Mouse (Mus musculus) myocyte (in vitro differentiated cells): ENCODE results near the gene Ren1. TPM values are rescaled to one million over a fixed set of nuclear protein-coding genes. Genes with fewer than 3 reads are reported as not detected.

ENCODE experiments used
- H3K27me3 ChIP-seq: one replicate; pipeline ENCODE4 v1.6.1; 2011; ENCODE audit not compliant: control insufficient read depth, insufficient read depth, insufficient read length
- H3K36me3 ChIP-seq: one replicate; pipeline ENCODE4 v1.6.1; 2011; ENCODE audit not compliant: control insufficient read depth, insufficient read depth
- H3K4me2 ChIP-seq: one replicate; pipeline ENCODE4 v1.6.1; 2011; ENCODE audit warnings: low read depth, control low read depth
- H3K4me3 ChIP-seq: one replicate; pipeline ENCODE4 v1.5.1; 2011; ENCODE audit warnings: mild to moderate bottlenecking, control low read depth, moderate library complexity
- H3K79me2 ChIP-seq: one replicate; pipeline ENCODE4 v1.6.1; 2011; ENCODE audit not compliant: control insufficient read depth, insufficient read depth
- H3ac ChIP-seq: one replicate; pipeline ENCODE4 v1.6.1; 2011; ENCODE audit not compliant: control insufficient read depth, insufficient read length
- CEBPB ChIP-seq: IDR thresholded peaks from 2 replicates; pipeline ENCODE4 v1.6.1; 2011; ENCODE audit warnings: mild to moderate bottlenecking, moderate library complexity; ENCODE audit not compliant: poor library complexity, insufficient read depth, severe bottlenecking
- E2F4 ChIP-seq: IDR thresholded peaks from one replicate; pipeline ENCODE4 v1.6.1; 2011; ENCODE audit warnings: mild to moderate bottlenecking, control low read depth, moderate library complexity; ENCODE audit not compliant: insufficient read depth
- MAX ChIP-seq: IDR thresholded peaks from one replicate; pipeline ENCODE4 v1.6.1; 2011; ENCODE audit warnings: low read depth, mild to moderate bottlenecking, control low read depth
- MYOD1 ChIP-seq, 3 experiments: IDR thresholded peaks; one replicate each; pipeline ENCODE4 v1.6.1; 2011; ENCODE audit warnings: control low read depth in 2 of 3, low read depth in 2 of 3, mild to moderate bottlenecking in 2 of 3, moderate library complexity in 1 of 3; ENCODE audit not compliant: insufficient read length in 2 of 3, control insufficient read depth in 1 of 3
- MYOG ChIP-seq, 3 experiments: IDR thresholded peaks; one replicate each; pipeline ENCODE4 v1.6.1; 2011; ENCODE audit warnings: control low read depth in 2 of 3, low read depth in 2 of 3, mild to moderate bottlenecking in 2 of 3; ENCODE audit not compliant: insufficient read length in 2 of 3, control insufficient read depth in 1 of 3, insufficient read depth in 1 of 3
- POLR2A ChIP-seq: IDR thresholded peaks from one replicate; pipeline ENCODE4 v1.6.1; 2011; ENCODE audit warnings: low read depth, mild to moderate bottlenecking, control low read depth, moderate library complexity; ENCODE audit not compliant: insufficient read length
- POLR2AphosphoS2 ChIP-seq: IDR thresholded peaks from one replicate; pipeline ENCODE4 v1.6.1; 2011; ENCODE audit warnings: low read depth, control low read depth; ENCODE audit not compliant: insufficient read length
- REST ChIP-seq: IDR thresholded peaks from one replicate; pipeline ENCODE4 v1.6.1; 2011; ENCODE audit warnings: mild to moderate bottlenecking, control low read depth, moderate library complexity; ENCODE audit not compliant: insufficient read depth, insufficient read length
- SRF ChIP-seq: IDR thresholded peaks from one replicate; pipeline ENCODE4 v1.6.1; 2011; ENCODE audit warnings: low read depth; ENCODE audit not compliant: control insufficient read depth, insufficient read length
- TCF12 ChIP-seq: IDR thresholded peaks from one replicate; pipeline ENCODE4 v1.6.1; 2011; ENCODE audit warnings: mild to moderate bottlenecking, control low read depth; ENCODE audit not compliant: poor library complexity, insufficient read depth, severe bottlenecking
- TCF3 ChIP-seq: IDR thresholded peaks from one replicate; pipeline ENCODE4 v1.6.1; 2011; ENCODE audit warnings: low read depth, control low read depth; ENCODE audit not compliant: insufficient read length
- USF1 ChIP-seq: IDR thresholded peaks from one replicate; pipeline ENCODE4 v1.6.1; 2011; ENCODE audit warnings: low read depth, mild to moderate bottlenecking, control low read depth, moderate library complexity
- polyA plus RNA-seq: library from polyadenylated mRNA; unstranded; fragments of >200 nt; fragmentation: generic; extraction: Trizol; gene quantifications from one replicate; pipeline ENCODE4 v1.2.1, GENCODE M21; 2012; ENCODE audit warnings: missing spikeins

Ren1 gene
- polyA plus RNA-seq, 1 experiment, result not detected

- Histone ChIP-seq H3K4me3 (no peak overlapping the region), H3K36me3 (no peaks in the 10 kb centered on the region), H3ac (no peak overlapping the region), H3K79me2 (no peaks in the 10 kb centered on the region), H3K27me3 (peaks cover 38% of the 10 kb centered on the region), H3K4me2 (no peak overlapping the region)
- TF ChIP-seq POLR2A (no peak), TCF12 (no peak), MAX (no peak), SRF (no peak), CEBPB (no peak), USF1 (no peak), MYOG (IDR thresholded peaks at IDR 0.05; ENCODE audit: control insufficient read depth in 1 of 3, insufficient read depth in 1 of 3, insufficient read length in 2 of 3, low read depth in 2 of 3) (no peak)
Measured at GRCm38 (mm10) chr1:133311240-133311639, 39.1 kb upstream of the Ren1 start.

- no peak overlapping the region for H3K4me3 ChIP-seq
- no peaks in the 10 kb centered on the region for H3K36me3 ChIP-seq
- no peak overlapping the region for H3ac ChIP-seq
- no peak overlapping the region for H3K4me2 ChIP-seq
- no peaks in the 10 kb centered on the region for H3K79me2 ChIP-seq
- H3K27me3 ChIP-seq, result peaks cover 38% of the 10 kb centered on the region
- TF ChIP-seq USF1, result no peak
- TF ChIP-seq MAX, result no peak
- TF ChIP-seq CEBPB, result no peak
- TF ChIP-seq SRF, result no peak
- no peak for TF ChIP-seq POLR2AphosphoS2
- no peak for TF ChIP-seq MYOD1 (IDR thresholded peaks at IDR 0.05; ENCODE audit: control insufficient read depth in 1 of 3, insufficient read length in 2 of 3, low read depth in 2 of 3)
- no peak for TF ChIP-seq TCF3
- TF ChIP-seq REST, result no peak
- no peak for TF ChIP-seq MYOG (IDR thresholded peaks at IDR 0.05; ENCODE audit: control insufficient read depth in 1 of 3, insufficient read depth in 1 of 3, insufficient read length in 2 of 3, low read depth in 2 of 3)
- TF ChIP-seq E2F4, result no peak
- no peak for TF ChIP-seq POLR2A
- no peak for TF ChIP-seq TCF12
Measured at GRCm38 (mm10) chr1:133311946-133312345, 38.4 kb upstream of the Ren1 start.

- Histone ChIP-seq H3ac (no peak overlapping the region), H3K4me3 (no peak overlapping the region), H3K4me2 (no peak overlapping the region), H3K79me2 (no peaks in the 10 kb centered on the region), H3K36me3 (no peaks in the 10 kb centered on the region), H3K27me3 (peaks cover 38% of the 10 kb centered on the region)
- no peak for TF ChIP-seq SRF
- TF ChIP-seq POLR2AphosphoS2, result no peak
- TF ChIP-seq MYOG (IDR thresholded peaks at IDR 0.05; ENCODE audit: control insufficient read depth in 1 of 3, insufficient read depth in 1 of 3, insufficient read length in 2 of 3, low read depth in 2 of 3), result no peak
- no peak for TF ChIP-seq MYOD1 (IDR thresholded peaks at IDR 0.05; ENCODE audit: control insufficient read depth in 1 of 3, insufficient read length in 2 of 3, low read depth in 2 of 3)
- TF ChIP-seq TCF3, result no peak
- TF ChIP-seq MAX, result no peak
- TF ChIP-seq CEBPB, result no peak
- no peak for TF ChIP-seq USF1
- TF ChIP-seq TCF12, result no peak
- TF ChIP-seq E2F4, result no peak
Measured at GRCm38 (mm10) chr1:133314364-133314763, 35.9 kb upstream of the Ren1 start.

GRCm38 (mm10) chr1:133315775-133316174 lies 34.5 kb upstream of the Ren1 start:
- Histone ChIP-seq H3ac (no peak overlapping the region), H3K4me2 (no peak overlapping the region), H3K27me3 (peaks cover 24% of the 10 kb centered on the region), H3K4me3 (no peak overlapping the region), H3K79me2 (no peaks in the 10 kb centered on the region), H3K36me3 (no peaks in the 10 kb centered on the region)
- no peak for TF ChIP-seq MYOG (IDR thresholded peaks at IDR 0.05; ENCODE audit: control insufficient read depth in 1 of 3, insufficient read depth in 1 of 3, insufficient read length in 2 of 3, low read depth in 2 of 3)
- TF ChIP-seq TCF12, result no peak
- TF ChIP-seq MAX, result no peak
- no peak for TF ChIP-seq TCF3
- no peak for TF ChIP-seq MYOD1 (IDR thresholded peaks at IDR 0.05; ENCODE audit: control insufficient read depth in 1 of 3, insufficient read length in 2 of 3, low read depth in 2 of 3)
- TF ChIP-seq POLR2AphosphoS2, result no peak
- no peak for TF ChIP-seq CEBPB
- no peak for TF ChIP-seq SRF
- TF ChIP-seq USF1, result no peak
- TF ChIP-seq E2F4, result no peak
- no peak for TF ChIP-seq POLR2A
- TF ChIP-seq REST, result no peak

- TF ChIP-seq MYOG (IDR thresholded peaks at IDR 0.05; ENCODE audit: control insufficient read depth in 1 of 3, insufficient read depth in 1 of 3, insufficient read length in 2 of 3, low read depth in 2 of 3) (no peak), POLR2A (no peak), CEBPB (no peak), SRF (no peak), POLR2AphosphoS2 (no peak), REST (no peak), TCF12 (no peak), USF1 (no peak), MAX (no peak), E2F4 (no peak)
Measured at GRCm38 (mm10) chr1:133316577-133316976, 33.7 kb upstream of the Ren1 start.

More at GRCm38 (mm10) chr1:133316577-133316976, 33.7 kb upstream of the Ren1 start:
- H3K27me3 ChIP-seq, result peaks cover 18% of the 10 kb centered on the region
- no peak overlapping the region for H3K4me3 ChIP-seq
- H3K4me2 ChIP-seq, result no peak overlapping the region
- H3K79me2 ChIP-seq, result no peaks in the 10 kb centered on the region
- no peaks in the 10 kb centered on the region for H3K36me3 ChIP-seq
- H3ac ChIP-seq, result no peak overlapping the region
